Mouse (Mus musculus) MEL (cell line): ENCODE measurements at regions not wholly inside any gene's neighbourhood (a gene's known extent, or its start where the extent isn't known, plus 50 kb on each side); places are given as distances from the start of the nearest gene placed in this dataset.

Source experiments
- BHLHE40 ChIP-seq: IDR thresholded peaks from 2 replicates; pipeline ENCODE4 v1.6.1; 2012; ENCODE audit warnings: low read depth, mild to moderate bottlenecking, inconsistent platforms, low read length, improper control_type of control experiment, borderline replicate concordance
- CTCF ChIP-seq, 3 experiments: IDR thresholded peaks in 2 of 3; conservative IDR thresholded peaks in 1 of 3; 2 replicates each; pipeline ENCODE4 v1.5.1; 2011 to 2012; ENCODE audit warnings: low read length in 3 of 3, low read depth in 2 of 3, mild to moderate bottlenecking in 2 of 3, improper control_type of control experiment in 1 of 3, inconsistent platforms in 1 of 3, mixed read lengths in 1 of 3, moderate library complexity in 1 of 3; ENCODE audit not compliant: control insufficient read depth in 1 of 3, insufficient read depth in 1 of 3, poor library complexity in 1 of 3, severe bottlenecking in 1 of 3
- EP300 ChIP-seq, 2 experiments: IDR thresholded peaks; 2 replicates each; pipeline ENCODE4 v1.6.1; 2011; ENCODE audit warnings: improper control_type of control experiment in 2 of 2, low read length in 2 of 2, low read depth in 1 of 2, mild to moderate bottlenecking in 1 of 2
- GATA1 ChIP-seq: IDR thresholded peaks from 2 replicates; pipeline ENCODE4 v1.6.1; 2011; ENCODE audit warnings: low read depth, low read length, improper control_type of control experiment
- MAX ChIP-seq: IDR thresholded peaks from 2 replicates; pipeline ENCODE4 v1.6.1; 2011; ENCODE audit warnings: low read length, improper control_type of control experiment
- MAZ ChIP-seq: IDR thresholded peaks from 2 replicates; pipeline ENCODE4 v1.6.1; 2012; ENCODE audit warnings: low read depth, mild to moderate bottlenecking, inconsistent platforms, low read length, improper control_type of control experiment
- POLR2A ChIP-seq, 2 experiments: IDR thresholded peaks; 2 replicates each; pipeline ENCODE4 v1.6.1; 2011 to 2012; ENCODE audit warnings: low read length in 2 of 2, mild to moderate bottlenecking in 2 of 2, control low read depth in 1 of 2, improper control_type of control experiment in 1 of 2, low read depth in 1 of 2, moderate library complexity in 1 of 2; ENCODE audit not compliant: control insufficient read depth in 1 of 2, insufficient read depth in 1 of 2, poor library complexity in 1 of 2
- POLR2AphosphoS2 ChIP-seq: IDR thresholded peaks from 2 replicates; pipeline ENCODE4 v1.6.1; 2011; ENCODE audit warnings: low read length, improper control_type of control experiment
- RCOR1 ChIP-seq: IDR thresholded peaks from 2 replicates; pipeline ENCODE4 v1.6.1; 2012; ENCODE audit warnings: low read depth, mild to moderate bottlenecking, inconsistent platforms, low read length, improper control_type of control experiment
- ZC3H11A ChIP-seq: IDR thresholded peaks from 2 replicates; pipeline ENCODE4 v1.6.1; 2012; ENCODE audit warnings: low read depth, mild to moderate bottlenecking, inconsistent platforms, low read length, improper control_type of control experiment
- ZMIZ1 ChIP-seq: IDR thresholded peaks from 2 replicates; pipeline ENCODE4 v1.6.1; 2012; ENCODE audit warnings: low read depth, mild to moderate bottlenecking, inconsistent platforms, low read length, improper control_type of control experiment, moderate library complexity

DNA sequence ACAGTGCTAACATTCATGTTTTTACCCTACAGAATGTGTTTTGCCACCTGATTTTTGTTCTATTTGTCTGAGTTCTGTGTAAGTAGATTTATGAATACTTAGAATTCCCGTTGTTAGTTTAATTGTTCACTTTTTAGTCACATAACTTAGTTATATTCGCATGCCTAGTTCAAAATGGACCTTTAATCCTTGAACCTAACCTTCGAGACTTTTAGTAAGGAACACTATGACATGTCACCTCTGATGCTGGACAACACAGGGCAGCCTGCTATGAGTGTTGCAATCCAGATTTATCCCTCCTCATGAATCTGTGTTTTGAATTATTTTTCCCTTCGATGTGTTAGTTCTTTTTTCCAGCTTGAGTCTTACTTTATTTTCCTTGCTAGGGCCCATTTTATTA lies 662.8 kb downstream of the Bckdhb start:
- TF ChIP-seq GATA1, result no peak
- TF ChIP-seq EP300 (IDR thresholded peaks at IDR 0.05; ENCODE audit: low read depth in 1 of 2, low read length in 2 of 2), result no peak
- TF ChIP-seq MAZ, result no peak
- no peak for TF ChIP-seq POLR2A (IDR thresholded peaks at IDR 0.05; ENCODE audit: control insufficient read depth in 1 of 2, insufficient read depth in 1 of 2, low read depth in 1 of 2, low read length in 2 of 2, poor library complexity in 1 of 2)
- no peak for TF ChIP-seq MAX
- TF ChIP-seq CTCF (IDR thresholded peaks at IDR 0.05 in 2 of 3, conservative IDR thresholded peaks at IDR 0.05 in 1 of 3; ENCODE audit: control insufficient read depth in 1 of 3, insufficient read depth in 1 of 3, low read depth in 2 of 3, low read length in 3 of 3, poor library complexity in 1 of 3, severe bottlenecking in 1 of 3), result no peak
- TF ChIP-seq POLR2AphosphoS2, result no peak
- no peak for TF ChIP-seq BHLHE40
- no peak for TF ChIP-seq ZC3H11A
- TF ChIP-seq RCOR1, result no peak
- no peak for TF ChIP-seq ZMIZ1
